Mouse (Mus musculus) midbrain, embryonic 16.5 days (tissue): ENCODE measurements around the gene Elp4. TPM values are rescaled to one million over a fixed set of nuclear protein-coding genes. Genes with fewer than 3 reads are reported as not detected.

Experiments
- ATAC-seq: fragments of 200-750 bp; cut with Nextera tagmentation; 2 replicates; pipeline ENCODE4 v1.8.0; 2017; ENCODE audit warnings: moderate TSS enrichment
- H3K27ac ChIP-seq: fragments of 300-500 bp; sonication (generic); 2 replicates; pipeline ENCODE4 v1.5.1; 2014; ENCODE audit warnings: mild to moderate bottlenecking, low read length, mixed read lengths
- H3K27me3 ChIP-seq: fragments of 300-500 bp; sonication (generic); 2 replicates; pipeline ENCODE4 v1.6.1; 2014; ENCODE audit warnings: low read depth, low read length, mixed read lengths; ENCODE audit not compliant: control insufficient read depth, insufficient read depth
- H3K36me3 ChIP-seq: fragments of 300-500 bp; sonication (generic); 2 replicates; pipeline ENCODE4 v1.6.1; 2014; ENCODE audit warnings: mild to moderate bottlenecking, low read length, moderate library complexity, mixed read lengths; ENCODE audit not compliant: control insufficient read depth, insufficient read depth
- H3K4me1 ChIP-seq: fragments of 300-500 bp; sonication (generic); 2 replicates; pipeline ENCODE4 v1.6.1; 2014; ENCODE audit warnings: mild to moderate bottlenecking, low read length, mixed read lengths; ENCODE audit not compliant: control insufficient read depth, insufficient read depth
- H3K4me2 ChIP-seq: fragments of 300-500 bp; sonication (generic); 2 replicates; pipeline ENCODE4 v1.6.1; 2014; ENCODE audit warnings: mild to moderate bottlenecking, low read length, mixed read lengths
- H3K4me3 ChIP-seq: fragments of 300-500 bp; sonication (generic); 2 replicates; pipeline ENCODE4 v1.5.1; 2014; ENCODE audit warnings: low read depth, mild to moderate bottlenecking, low read length, moderate library complexity, mixed read lengths
- H3K9ac ChIP-seq: fragments of 300-500 bp; sonication (generic); 2 replicates; pipeline ENCODE4 v1.6.1; 2014; ENCODE audit warnings: low read depth, low read length, mixed read lengths
- H3K9me3 ChIP-seq: fragments of 300-500 bp; sonication (generic); replicated peaks from 2 replicates; pipeline ENCODE4 v1.6.1; 2014; ENCODE audit warnings: mild to moderate bottlenecking, low read length, mixed read lengths; ENCODE audit not compliant: control insufficient read depth, poor library complexity, severe bottlenecking
- WGBS: fragments of 180-500 bp; shearing (Covaris S2); extraction: QIAGEN DNeasy Blood & Tissue Kit; methylation state at CpG from one replicate; pipeline ENCODE4 v1.1.7; 2014; 5-methylcytosine and 5-hydroxymethylcytosine counted together
- polyA plus RNA-seq: library from polyadenylated mRNA; unstranded; fragments of >200 nt; fragmentation: Nextera tagmentation; extraction: Ambion mirVana; gene quantifications from 2 replicates; pipeline ENCODE4 v1.2.1, GENCODE M21; 2015

The Elp4 gene
- polyA plus RNA-seq, 1 experiment from 2014 or later: 41.3 TPM

GRCm38 (mm10) chr2:105669371-105669861, 234.9 kb downstream of the Elp4 start:
- no peak overlapping the region for H3K9ac ChIP-seq
- WGBS: 2% methylated on average over 35 of the region's 35 CpGs
- no peaks in the 10 kb centered on the region for H3K4me1 ChIP-seq
- no peaks in the 10 kb centered on the region for H3K36me3 ChIP-seq
- H3K27ac ChIP-seq: no peak overlapping the region
- H3K9me3 ChIP-seq: no peaks in the 10 kb centered on the region
- no peak for ATAC-seq
- peak overlapping the region; percentile 29 for H3K4me2 ChIP-seq
- peak overlapping the region; percentile 17 for H3K4me3 ChIP-seq
- peaks cover 71% of the 10 kb centered on the region for H3K27me3 ChIP-seq

- Histone ChIP-seq H3K4me3 (peak within 1 kb of the TSS; percentile 17), H3K27ac (no peak within 1 kb of the TSS), H3K9me3 (no peaks in the 10 kb centered on the region), H3K27me3 (peaks cover 77% of the 10 kb centered on the region), H3K9ac (no peak within 1 kb of the TSS), H3K4me1 (no peaks in the 10 kb centered on the region), H3K36me3 (no peaks in the 10 kb centered on the region), H3K4me2 (peak within 1 kb of the TSS; percentile 29)
- no peak for ATAC-seq
- WGBS: under 1% methylated on average over 44 of the region's 44 CpGs
Measured at GRCm38 (mm10) chr2:105668271-105669270, 235.8 kb downstream of the Elp4 start, which contains the start of gene Pax6. Pax6 (plus strand) TSS chr2:105668900.

- Histone ChIP-seq H3K4me3 (no peak overlapping the region), H3K27me3 (peaks cover 75% of the 10 kb centered on the region), H3K9me3 (no peaks in the 10 kb centered on the region), H3K36me3 (no peaks in the 10 kb centered on the region), H3K4me1 (no peaks in the 10 kb centered on the region), H3K4me2 (no peak overlapping the region; the same call in 1 of the 2 replicates), H3K27ac (no peak overlapping the region), H3K9ac (no peak overlapping the region)
- 0 out of 2 replicates have a peak, but pooled peaks have one; percentile 31 for ATAC-seq
- WGBS: 2% methylated on average over 10 of the region's 11 CpGs
Measured at GRCm38 (mm10) chr2:105667626-105667950, 236.8 kb downstream of the Elp4 start.

- no peaks in the 10 kb centered on the region for H3K36me3 ChIP-seq
- H3K27ac ChIP-seq: no peak overlapping the region
- H3K4me3 ChIP-seq: no peak overlapping the region
Measured at GRCm38 (mm10) chr2:105666763-105667625, 237.4 kb downstream of the Elp4 start.

GRCm38 (mm10) chr2:105666331-105666730, 238.0 kb downstream of the Elp4 start:
- Histone ChIP-seq H3K36me3 (no peaks in the 10 kb centered on the region), H3K9me3 (no peaks in the 10 kb centered on the region), H3K4me2 (no peak overlapping the region), H3K27ac (no peak overlapping the region), H3K4me3 (no peak overlapping the region), H3K27me3 (peaks cover 70% of the 10 kb centered on the region), H3K4me1 (no peaks in the 10 kb centered on the region), H3K9ac (no peak overlapping the region)
- WGBS: 15% methylated on average over 6 of the region's 6 CpGs
- no peak for ATAC-seq

More at GRCm38 (mm10) chr2:105666763-105667625, 237.4 kb downstream of the Elp4 start:
- 3% methylated on average over 41 of the region's 41 CpGs for WGBS
- Histone ChIP-seq H3K4me1 (no peaks in the 10 kb centered on the region), H3K4me2 (no peak overlapping the region; the same call in 1 of the 2 replicates), H3K27me3 (peaks cover 75% of the 10 kb centered on the region), H3K9me3 (no peaks in the 10 kb centered on the region), H3K9ac (no peak overlapping the region)
- no peak for ATAC-seq

- Histone ChIP-seq H3K9ac (no peak overlapping the region), H3K4me1 (no peaks in the 10 kb centered on the region), H3K27ac (no peak overlapping the region), H3K27me3 (peaks cover 64% of the 10 kb centered on the region), H3K36me3 (no peaks in the 10 kb centered on the region), H3K4me2 (no peak overlapping the region), H3K4me3 (no peak overlapping the region), H3K9me3 (no peaks in the 10 kb centered on the region)
- WGBS: 20% methylated on average over 5 of the region's 5 CpGs
- ATAC-seq: no peak
Measured at GRCm38 (mm10) chr2:105665491-105666250, 238.7 kb downstream of the Elp4 start.

- Histone ChIP-seq H3K9ac (no peak overlapping the region), H3K4me1 (no peaks in the 10 kb centered on the region), H3K27me3 (peaks cover 59% of the 10 kb centered on the region), H3K27ac (no peak overlapping the region), H3K4me2 (no peak overlapping the region), H3K4me3 (no peak overlapping the region), H3K9me3 (no peaks in the 10 kb centered on the region), H3K36me3 (no peaks in the 10 kb centered on the region)
- no peak for ATAC-seq
- WGBS: 9% methylated on average over 5 of the region's 5 CpGs
Measured at GRCm38 (mm10) chr2:105664996-105665395, 239.4 kb downstream of the Elp4 start.

- Histone ChIP-seq H3K27me3 (peaks cover 68% of the 10 kb centered on the region), H3K27ac (no peak overlapping the region), H3K36me3 (no peaks in the 10 kb centered on the region), H3K4me2 (no peak overlapping the region), H3K9ac (no peak overlapping the region), H3K4me1 (no peaks in the 10 kb centered on the region), H3K9me3 (no peaks in the 10 kb centered on the region), H3K4me3 (no peak overlapping the region)
- WGBS: 10% methylated on average over 10 of the region's 10 CpGs
- ATAC-seq: no peak
Measured at GRCm38 (mm10) chr2:105663101-105663511, 241.3 kb downstream of the Elp4 start.
